20 mouse cellular contexts compared by ENCODE assay signal in the genomic region with DNA sequence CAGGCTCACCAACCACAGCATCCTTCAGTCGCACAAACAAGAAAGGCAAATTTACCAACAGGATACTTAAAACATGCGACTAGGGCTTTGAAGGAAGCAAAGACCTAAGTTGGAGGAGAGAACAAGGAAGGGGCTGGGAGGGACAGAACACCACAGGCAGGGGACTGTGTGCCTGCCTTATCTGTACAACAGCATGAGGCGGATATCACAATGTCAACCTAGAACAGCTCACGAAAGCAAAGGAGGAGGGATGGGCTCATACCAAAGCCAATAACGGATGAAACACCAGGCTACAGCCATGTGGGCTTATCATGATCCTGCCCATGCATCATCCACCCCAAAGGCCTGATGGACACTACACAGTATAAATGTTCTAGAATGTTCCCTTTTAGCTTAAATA. TPM values are rescaled to one million over a fixed set of nuclear protein-coding genes. Genes with fewer than 3 reads are reported as not detected.
DNase-seq lines count a peak whose midpoint lies in the region; ATAC-seq and TF ChIP-seq lines count a peak whose summit lies in the region.
"Had no signal": no experiment of that assay in that cellular context is flagged by ENCODE, and none has a peak within 500 bp of the region (broad histone marks: within the 10 kb centered on the region; RNA-seq: fewer than 3 reads in every experiment).

No protein-coding gene starts in this region.

- WGBS in liver, embryonic 14.5 days (ENCODE audit: insufficient replicate concordance) = 26% methylated on average over 5 of the region's 5 CpGs
- 59% methylated on average over 5 of the region's 5 CpGs for WGBS in stomach, embryonic 16.5 days
- WGBS in lung, postnatal 0 days = 58% methylated on average over 5 of the region's 5 CpGs

- TF ChIP-seq POLR2A in cortical plate, adult 2 months (IDR thresholded peaks at IDR 0.05; ENCODE audit: extremely low read depth, insufficient read depth, low read length) = no peak

- intact Hi-C loops in left cerebral cortex, adult 2 months (cut with DNase I) = no loop called here

- H3K4me1 ChIP-seq in cortical plate, adult 2 months (ENCODE audit: control insufficient read depth, insufficient read depth, low read length) = peaks cover 13% of the 10 kb centered on the region
- peaks cover 0 to 5% of the 10 kb centered on the region in 2 experiments; a peak in 2 of 4 replicates for H3K4me1 ChIP-seq in liver, embryonic 14.5 days (replicated peaks; ENCODE audit: control insufficient read depth in 2 of 2, insufficient read depth in 2 of 2, low read length in 1 of 2)
- peaks cover 7% of the 10 kb centered on the region for H3K4me1 ChIP-seq in stomach, embryonic 16.5 days (ENCODE audit: control insufficient read depth, insufficient read depth, low read length)
- no peaks in the 10 kb centered on the region for H3K4me1 ChIP-seq in lung, postnatal 0 days (ENCODE audit: insufficient read depth, low read depth, low read length)
- H3K4me1 ChIP-seq: embryonic facial prominence, embryonic 10.5 days had no signal

- H3K9me3 ChIP-seq in liver, embryonic 14.5 days (ENCODE audit: control insufficient read depth, low read length) = no peaks in the 10 kb centered on the region
- no peaks in the 10 kb centered on the region for H3K9me3 ChIP-seq in stomach, embryonic 16.5 days (replicated peaks; ENCODE audit: control insufficient read depth, low read length)
- no peaks in the 10 kb centered on the region for H3K9me3 ChIP-seq in lung, postnatal 0 days (ENCODE audit: low read length)
- H3K9me3 ChIP-seq: embryonic facial prominence, embryonic 10.5 days; forebrain, embryonic 13.5 days; heart, embryonic 13.5 days had no signal

- no peak overlapping the region for H3K9ac ChIP-seq in liver, embryonic 14.5 days (replicated peaks)
- no peak overlapping the region for H3K9ac ChIP-seq in stomach, embryonic 16.5 days (ENCODE audit: low read length)
- no peak overlapping the region for H3K9ac ChIP-seq in lung, postnatal 0 days (replicated peaks; ENCODE audit: low read depth)
- H3K9ac ChIP-seq: forebrain, embryonic 13.5 days; forebrain, postnatal 0 days; heart, embryonic 13.5 days had no signal

- no peak for TF ChIP-seq CTCF in left cerebral cortex, adult 2 months (IDR thresholded peaks at IDR 0.05)
- no peak for TF ChIP-seq CTCF in cortical plate, adult 2 months (IDR thresholded peaks at IDR 0.05; ENCODE audit: extremely low read depth, insufficient read depth, low read length)
- no peak for TF ChIP-seq CTCF in liver, embryonic 14.5 days (IDR thresholded peaks at IDR 0.05; ENCODE audit: low read depth)
- TF ChIP-seq CTCF in lung, postnatal 0 days (IDR thresholded peaks at IDR 0.05) = no peak

- TF ChIP-seq EP300 in liver, embryonic 14.5 days (IDR thresholded peaks at IDR 0.05; ENCODE audit: low read depth) = 0 out of 2 replicates have a peak, but pooled peaks have one; percentile 12
- no peak for TF ChIP-seq EP300 in lung, postnatal 0 days (IDR thresholded peaks at IDR 0.05)

- no peak overlapping the region for H3K4me2 ChIP-seq in liver, embryonic 14.5 days (ENCODE audit: low read depth)
- no peak overlapping the region for H3K4me2 ChIP-seq in stomach, embryonic 16.5 days (ENCODE audit: low read depth, low read length)
- no peak overlapping the region for H3K4me2 ChIP-seq in lung, postnatal 0 days (replicated peaks; ENCODE audit: low read depth, low read length)
- H3K4me2 ChIP-seq: forebrain, embryonic 13.5 days; heart, embryonic 13.5 days had no signal

- peak overlapping the region; percentile 38; the same call in 1 of the 2 replicates for H3K27ac ChIP-seq in left cerebral cortex, adult 2 months
- peak overlapping the region; percentile 33; the same call in 1 of the 2 replicates for H3K27ac ChIP-seq in cortical plate, adult 2 months (ENCODE audit: insufficient read depth, low read length)
- no peak overlapping the region for H3K27ac ChIP-seq in liver, embryonic 14.5 days
- H3K27ac ChIP-seq in stomach, embryonic 16.5 days (ENCODE audit: low read length) = no peak overlapping the region
- no peak overlapping the region for H3K27ac ChIP-seq in lung, postnatal 0 days (ENCODE audit: low read length)
- H3K27ac ChIP-seq: embryonic facial prominence, embryonic 10.5 days; forebrain, embryonic 13.5 days; heart, embryonic 13.5 days had no signal

- H3K27me3 ChIP-seq in liver, embryonic 14.5 days (ENCODE audit: control insufficient read depth, insufficient read depth, low read length) = no peaks in the 10 kb centered on the region
- no peaks in the 10 kb centered on the region for H3K27me3 ChIP-seq in stomach, embryonic 16.5 days (ENCODE audit: control insufficient read depth, insufficient read depth, low read length)
- no peaks in the 10 kb centered on the region for H3K27me3 ChIP-seq in lung, postnatal 0 days (replicated peaks; ENCODE audit: insufficient read depth, low read length)
- H3K27me3 ChIP-seq: CH12.LX; forebrain, embryonic 13.5 days; heart, embryonic 13.5 days; Patski had no signal

- no peak overlapping the region for H3K4me3 ChIP-seq in left cerebral cortex, adult 2 months
- H3K4me3 ChIP-seq in cortical plate, adult 2 months (ENCODE audit: insufficient read depth, low read length) = no peak overlapping the region
- no peak overlapping the region for H3K4me3 ChIP-seq in liver, embryonic 14.5 days (ENCODE audit: insufficient read depth in 1 of 2, low read depth in 2 of 2, low read length in 2 of 2)
- no peak overlapping the region for H3K4me3 ChIP-seq in stomach, embryonic 16.5 days (replicated peaks; ENCODE audit: low read length)
- no peak overlapping the region for H3K4me3 ChIP-seq in lung, postnatal 0 days (ENCODE audit: low read depth, low read length)
- H3K4me3 ChIP-seq: embryonic facial prominence, embryonic 10.5 days; forebrain, embryonic 13.5 days; heart, embryonic 13.5 days had no signal

- no peak for DNase-seq in left cerebral cortex, adult 2 months (ENCODE audit: extremely low spot score in 1 of 2, low spot score in 2 of 2)
- no peak for DNase-seq in left cerebral cortex, adult 8-10 months (ENCODE audit: low spot score in 2 of 2)
- DNase-seq in liver, embryonic 14.5 days (ENCODE audit: low read depth in 3 of 3, low spot score in 3 of 3) = no peak
- no peak for DNase-seq in lung, postnatal 0 days (ENCODE audit: low spot score)
- DNase-seq in spleen, postnatal 10 days (ENCODE audit: low spot score in 2 of 2) = no peak
- DNase-seq: adrenal gland, postnatal 14 days; cerebellum, adult 11-12 months; cerebellum, adult 9-10 months; cerebellum, postnatal 25 days; forebrain, postnatal 0 days; gastrocnemius, postnatal 14 days; heart, postnatal 36 days had no signal

- no peaks in the 10 kb centered on the region for H3K36me3 ChIP-seq in liver, embryonic 14.5 days (replicated peaks; ENCODE audit: control insufficient read depth, insufficient read depth, low read depth)
- H3K36me3 ChIP-seq in stomach, embryonic 16.5 days (ENCODE audit: control insufficient read depth, insufficient read depth, low read length) = no peaks in the 10 kb centered on the region
- H3K36me3 ChIP-seq in lung, postnatal 0 days (ENCODE audit: insufficient read depth, low read length) = no peaks in the 10 kb centered on the region
- H3K36me3 ChIP-seq: heart, embryonic 13.5 days had no signal

- peak; percentile 62 for ATAC-seq in liver, embryonic 14.5 days (ENCODE audit: insufficient read depth)
- ATAC-seq in stomach, embryonic 16.5 days (ENCODE audit: insufficient read depth, low FRiP score) = peak; percentile 53; the same call in 1 of the 2 replicates
- no peak for ATAC-seq in lung, postnatal 0 days
- ATAC-seq: activated CD4-positive, CD25-positive, alpha-beta regulatory T cell, adult 4 months; forebrain, embryonic 13.5 days; forebrain, postnatal 0 days had no signal

RNA-seq across cellular contexts. Expression of a gene that starts 22.4 kb away (rescaled TPM):
- total RNA-seq in left cerebral cortex, adult 2 months (2021) = 100 to 1,000 TPM; 653 to 673 TPM
- total RNA-seq in left cerebral cortex, adult 8-10 months (2022) = 100 to 1,000 TPM; 508 to 561 (median 536) TPM
- polyA plus RNA-seq in cortical plate, adult 2 months (2012; rRNA removed) = 424 and 485 TPM in 2 replicates
- polyA plus RNA-seq in liver, embryonic 14.5 days (2012; rRNA removed) = 2.7 and 3.8 TPM in 2 replicates
- 1.6 and 1.7 TPM in 2 replicates for polyA plus RNA-seq in liver, embryonic 14.5 days (2014; fragmentation: Nextera tagmentation; extraction: Ambion mirVana)
- polyA plus RNA-seq in stomach, embryonic 16.5 days (2015; fragmentation: Nextera tagmentation; extraction: Ambion mirVana) = 12.3 and 15.8 TPM in 2 replicates
- polyA plus RNA-seq in lung, postnatal 0 days (2015; fragmentation: Nextera tagmentation; extraction: Ambion mirVana) = 7.1 and 8.7 TPM in 2 replicates
- polyA plus RNA-seq: activated CD4-positive, CD25-positive, alpha-beta regulatory T cell, adult 4 months had no signal

Comparison
In these comparisons a context has a peak if more than half of its experiments do, and no peak if none do; other contexts are left out.
1. H3K27ac ChIP-seq: peak in left cerebral cortex, adult 2 months (single experiment) and cortical plate, adult 2 months (single experiment); none in liver, embryonic 14.5 days (single experiment), stomach, embryonic 16.5 days (single experiment) and lung, postnatal 0 days (single experiment).
2. RNA of a gene that starts 22.4 kb away (polyA plus RNA-seq): 424 to 485 TPM in cortical plate, adult 2 months; 12.3 to 15.8 TPM in stomach, embryonic 16.5 days, 7.1 to 8.7 TPM in lung, postnatal 0 days and 1.6 to 3.8 TPM in liver, embryonic 14.5 days; every median in the first group is over 10 times any median in the second.